Mouse (Mus musculus) hindbrain, embryonic 11.5 days (tissue): Measurements from ENCODE around the gene Tmem266. TPM values are rescaled to one million over a fixed set of nuclear protein-coding genes. Genes with fewer than 3 reads are reported as not detected.

Source experiments
- ATAC-seq: fragments of 200-750 bp; cut with Nextera tagmentation; 2 replicates; pipeline ENCODE4 v1.8.0; 2017; ENCODE audit warnings: mild to moderate bottlenecking, moderate TSS enrichment, moderate library complexity; ENCODE audit not compliant: low FRiP score
- DNase-seq: peaks from one replicate; pipeline ENCODE4 v3.0.0-alpha.2; 2015; ENCODE audit warnings: low spot score
- H3K27ac ChIP-seq: fragments of 300-500 bp; sonication (generic); 2 replicates; pipeline ENCODE4 v1.5.1; 2014; ENCODE audit warnings: mild to moderate bottlenecking, low read depth, low read length
- H3K27me3 ChIP-seq: fragments of 300-500 bp; sonication (generic); 2 replicates; pipeline ENCODE4 v1.6.1; 2014; ENCODE audit warnings: mild to moderate bottlenecking, low read length, moderate library complexity, mixed read lengths; ENCODE audit not compliant: control insufficient read depth, insufficient read depth
- H3K36me3 ChIP-seq: fragments of 300-500 bp; sonication (generic); 2 replicates; pipeline ENCODE4 v1.6.1; 2014; ENCODE audit warnings: mild to moderate bottlenecking, low read length, moderate library complexity, mixed read lengths; ENCODE audit not compliant: control insufficient read depth, insufficient read depth
- H3K4me1 ChIP-seq: fragments of 300-500 bp; sonication (generic); replicated peaks from 2 replicates; pipeline ENCODE4 v1.6.1; 2014; ENCODE audit warnings: low read length, mixed read lengths; ENCODE audit not compliant: control insufficient read depth, insufficient read depth
- H3K4me2 ChIP-seq: fragments of 300-500 bp; sonication (generic); replicated peaks from 2 replicates; pipeline ENCODE4 v1.6.1; 2014; ENCODE audit warnings: mild to moderate bottlenecking, low read depth, low read length
- H3K4me3 ChIP-seq: fragments of 300-500 bp; sonication (generic); 2 replicates; pipeline ENCODE4 v1.5.1; 2014; ENCODE audit warnings: low read depth, low read length
- H3K9ac ChIP-seq: fragments of 300-500 bp; sonication (generic); 2 replicates; pipeline ENCODE4 v1.6.1; 2014; ENCODE audit warnings: low read depth, low read length
- H3K9me3 ChIP-seq: fragments of 300-500 bp; sonication (generic); 2 replicates; pipeline ENCODE4 v1.6.1; 2016; ENCODE audit warnings: low read length; ENCODE audit not compliant: control insufficient read depth
- WGBS: fragments of 180-500 bp; shearing (Covaris S2); extraction: QIAGEN DNeasy Blood & Tissue Kit; methylation state at CpG from one replicate; pipeline ENCODE4 v1.1.7; 2014; 5-methylcytosine and 5-hydroxymethylcytosine counted together
- polyA plus RNA-seq: library from polyadenylated mRNA; unstranded; fragments of >200 nt; fragmentation: Nextera tagmentation; extraction: Ambion mirVana; gene quantifications from 2 replicates; pipeline ENCODE4 v1.2.1, GENCODE M21; 2014

Gene Tmem266
- polyA plus RNA-seq, 1 experiment from 2014 or later: 0.66 TPM

GRCm38 (mm10) chr9:55478699-55479098 is 152.0 kb downstream of the Tmem266 start:
- DNase-seq: no peak
- H3K27ac ChIP-seq: no peak overlapping the region
- H3K36me3 ChIP-seq: no peaks in the 10 kb centered on the region
- no peaks in the 10 kb centered on the region for H3K4me1 ChIP-seq
- H3K4me3 ChIP-seq: no peak overlapping the region
- no peaks in the 10 kb centered on the region for H3K27me3 ChIP-seq
- no peaks in the 10 kb centered on the region for H3K9me3 ChIP-seq
- no peak overlapping the region for H3K4me2 ChIP-seq
- no peak for ATAC-seq
- H3K9ac ChIP-seq: no peak overlapping the region

GRCm38 (mm10) chr9:55482116-55482515 is 155.4 kb downstream of the Tmem266 start:
- no peak for ATAC-seq
- Histone ChIP-seq H3K4me2 (no peak overlapping the region), H3K9ac (no peak overlapping the region), H3K36me3 (no peaks in the 10 kb centered on the region), H3K27me3 (no peaks in the 10 kb centered on the region), H3K27ac (no peak overlapping the region), H3K9me3 (no peaks in the 10 kb centered on the region), H3K4me1 (no peaks in the 10 kb centered on the region), H3K4me3 (no peak overlapping the region)
- no peak for DNase-seq
- 75% methylated on average over 2 of the region's 2 CpGs for WGBS

Other genes starting within 250 kb of the Tmem266 start
- gene Ube2q2, start 178.1 kb upstream of the Tmem266 start, polyA plus RNA-seq: 47.7 and 55.1 TPM in 2 replicates
- 92.8 and 92.9 TPM in 2 replicates for gene Fbxo22, start 118.0 kb upstream of the Tmem266 start, polyA plus RNA-seq
- 1.3 and 1.8 TPM in 2 replicates for gene Nrg4, start 69 bp upstream of the Tmem266 start, polyA plus RNA-seq
- 131 TPM in 2 replicates for gene Etfa, start 185.3 kb downstream of the Tmem266 start, polyA plus RNA-seq
- gene Isl2, start 211.8 kb downstream of the Tmem266 start, polyA plus RNA-seq: 15.3 and 23.5 TPM in 2 replicates